Mouse (Mus musculus) limb, embryonic 11.5 days (tissue): ENCODE measurements at regions not wholly inside any gene's neighbourhood (a gene's known extent, or its start where the extent isn't known, plus 50 kb on each side); places are given as distances from the start of the nearest gene placed in this dataset.
A peak's percentile ranks its signal among the peaks of the same experiment; 100 is the strongest.

Source experiments
- ATAC-seq: fragments of 200-750 bp; cut with Nextera tagmentation; 2 replicates; pipeline ENCODE4 v1.8.0; 2017; ENCODE audit warnings: low read depth; ENCODE audit not compliant: insufficient number of reproducible peaks, low FRiP score, low TSS enrichment
- DNase-seq: peaks from one replicate; pipeline ENCODE4 v3.0.0-alpha.2; 2015; ENCODE audit warnings: low spot score
- H3K27ac ChIP-seq: fragments of 300-500 bp; sonication (generic); replicated peaks from 2 replicates; pipeline ENCODE4 v1.5.1; 2014; ENCODE audit warnings: low read depth, mild to moderate bottlenecking, low read length
- H3K27me3 ChIP-seq: fragments of 300-500 bp; sonication (generic); 2 replicates; pipeline ENCODE4 v1.6.1; 2014; ENCODE audit warnings: mild to moderate bottlenecking, low read length, mixed read lengths; ENCODE audit not compliant: control insufficient read depth, insufficient read depth
- H3K36me3 ChIP-seq: fragments of 300-500 bp; sonication (generic); 2 replicates; pipeline ENCODE4 v1.6.1; 2014; ENCODE audit warnings: mild to moderate bottlenecking, low read length, moderate library complexity, mixed read lengths; ENCODE audit not compliant: control insufficient read depth, insufficient read depth
- H3K4me1 ChIP-seq: fragments of 300-500 bp; sonication (generic); 2 replicates; pipeline ENCODE4 v1.6.1; 2014; ENCODE audit warnings: low read length, mixed read lengths; ENCODE audit not compliant: control insufficient read depth, insufficient read depth
- H3K4me2 ChIP-seq: fragments of 300-500 bp; sonication (generic); 2 replicates; pipeline ENCODE4 v1.6.1; 2014; ENCODE audit warnings: low read depth, mild to moderate bottlenecking, moderate library complexity; ENCODE audit not compliant: severe bottlenecking
- H3K4me3 ChIP-seq: fragments of 300-500 bp; sonication (generic); 2 replicates; pipeline ENCODE4 v1.5.1; 2014; ENCODE audit warnings: low read depth, low read length
- H3K9ac ChIP-seq: fragments of 300-500 bp; sonication (generic); 2 replicates; pipeline ENCODE4 v1.6.1; 2014; ENCODE audit warnings: mild to moderate bottlenecking, low read length
- H3K9me3 ChIP-seq: fragments of 300-500 bp; sonication (generic); 2 replicates; pipeline ENCODE4 v1.6.1; 2016; ENCODE audit warnings: low read length; ENCODE audit not compliant: control insufficient read depth
- WGBS: fragments of 180-500 bp; shearing (Covaris S2); extraction: QIAGEN DNeasy Blood & Tissue Kit; methylation state at CpG from one replicate; pipeline ENCODE4 v1.1.7; 2014; 5-methylcytosine and 5-hydroxymethylcytosine counted together

DNA sequence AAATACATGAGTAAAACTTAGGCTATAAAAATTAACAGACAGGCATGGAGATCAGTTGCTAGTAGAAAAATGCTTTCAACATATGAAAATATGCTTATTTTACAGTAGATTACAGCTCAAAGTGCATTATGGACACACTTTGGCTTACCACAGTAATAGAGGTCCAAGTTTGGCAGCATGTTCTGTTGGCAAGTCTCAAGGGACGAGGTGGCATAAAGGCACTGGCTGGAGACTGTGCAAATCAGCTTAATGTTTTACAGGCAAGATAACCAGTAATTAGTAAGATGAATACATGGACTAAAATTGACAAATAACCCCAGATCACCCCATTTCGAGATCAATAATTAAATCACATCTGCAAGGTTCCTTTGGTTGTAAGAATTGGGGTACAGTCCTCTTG, 68.0 kb upstream of the Tmem26 start:
- Histone ChIP-seq H3K4me2 (no peak overlapping the region), H3K27ac (no peak overlapping the region), H3K36me3 (no peaks in the 10 kb centered on the region), H3K4me1 (no peaks in the 10 kb centered on the region), H3K4me3 (no peak overlapping the region), H3K27me3 (no peaks in the 10 kb centered on the region), H3K9ac (no peak overlapping the region), H3K9me3 (no peaks in the 10 kb centered on the region)
- ATAC-seq (no peak), DNase-seq (no peak)
- WGBS = 71% methylated on average over 2 of the region's 2 CpGs

DNA sequence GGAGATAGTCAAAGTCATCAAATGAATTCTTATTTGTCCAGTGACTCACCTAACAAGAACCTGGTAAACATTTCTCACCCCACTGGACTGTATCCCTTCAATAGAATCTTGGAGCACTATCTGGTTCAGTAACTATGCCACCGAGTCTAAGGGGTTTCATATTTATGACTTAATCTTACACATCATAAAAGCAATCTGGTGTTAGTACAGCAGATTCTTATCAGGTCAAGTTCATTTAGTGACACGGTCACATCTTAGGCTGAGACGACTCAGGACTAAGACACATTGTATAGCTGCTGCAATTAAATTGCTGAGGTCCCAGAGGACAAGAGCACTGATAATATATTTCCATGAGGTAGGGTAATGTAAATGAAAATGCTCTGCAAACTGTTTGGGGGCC, 57.4 kb upstream of the Tmem26 start:
- ATAC-seq (no peak), DNase-seq (no peak)
- Histone ChIP-seq H3K9me3 (no peaks in the 10 kb centered on the region), H3K9ac (no peak overlapping the region), H3K27me3 (no peaks in the 10 kb centered on the region), H3K27ac (no peak overlapping the region), H3K4me3 (no peak overlapping the region), H3K36me3 (no peaks in the 10 kb centered on the region), H3K4me1 (no peaks in the 10 kb centered on the region), H3K4me2 (no peak overlapping the region)
- WGBS = 86% methylated on average over 3 of the region's 3 CpGs

DNA sequence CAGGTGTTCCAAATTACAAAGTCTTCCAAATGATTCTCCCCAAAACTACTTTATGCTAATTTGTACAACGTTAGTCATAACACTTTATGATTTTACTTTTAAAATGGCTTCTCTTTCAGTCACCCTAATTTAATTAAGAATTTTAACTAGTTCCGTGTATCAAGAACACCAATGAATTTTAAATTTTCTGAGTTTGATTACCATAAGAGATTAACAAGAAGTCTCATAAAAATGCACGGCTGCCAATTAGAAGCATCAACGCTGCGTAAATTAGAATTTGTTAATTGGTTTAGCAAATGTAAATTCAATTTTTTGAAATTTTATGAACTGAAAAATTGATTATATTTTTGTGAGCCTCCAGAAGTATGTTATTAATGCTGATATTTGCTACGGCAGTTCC, 54.1 kb upstream of the Tmem26 start:
- H3K27me3 ChIP-seq = no peaks in the 10 kb centered on the region
- H3K9me3 ChIP-seq = no peaks in the 10 kb centered on the region
- no peak overlapping the region for H3K9ac ChIP-seq
- no peak for DNase-seq
- 83% methylated on average over 6 of the region's 6 CpGs for WGBS
- H3K4me2 ChIP-seq = no peak overlapping the region
- ATAC-seq = no peak
- no peak overlapping the region for H3K27ac ChIP-seq
- no peaks in the 10 kb centered on the region for H3K36me3 ChIP-seq
- H3K4me1 ChIP-seq = 0 out of 2 replicates have a peak, but pooled peaks cover 3% of the 10 kb centered on the region
- H3K4me3 ChIP-seq = no peak overlapping the region

DNA sequence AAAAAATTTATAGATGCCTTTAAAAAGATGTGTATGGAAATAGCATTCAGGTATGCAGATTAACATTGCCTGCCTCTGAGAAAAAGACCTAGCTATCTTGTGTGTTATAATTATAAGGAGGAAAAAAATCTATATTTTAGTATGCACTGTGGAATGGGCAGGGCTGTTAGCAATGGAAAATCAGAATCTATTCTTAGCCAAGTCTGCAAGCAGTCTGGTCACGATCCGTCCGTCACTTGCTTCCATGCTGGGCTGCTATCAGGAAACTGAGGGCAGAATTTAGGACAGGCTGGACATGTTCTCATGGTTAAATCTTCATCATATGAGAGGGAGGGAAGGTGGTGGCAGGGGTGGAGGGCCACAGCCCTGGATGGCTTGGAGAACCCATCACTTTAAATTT, 53.5 kb upstream of the Tmem26 start:
- no peak overlapping the region for H3K9ac ChIP-seq
- H3K4me1 ChIP-seq = 0 out of 2 replicates have a peak, but pooled peaks cover 3% of the 10 kb centered on the region
- ATAC-seq (no peak), DNase-seq (no peak)
- H3K36me3 ChIP-seq = no peaks in the 10 kb centered on the region
- no peak overlapping the region for H3K4me3 ChIP-seq
- no peaks in the 10 kb centered on the region for H3K9me3 ChIP-seq
- no peak overlapping the region for H3K27ac ChIP-seq
- WGBS = 85% methylated on average over 3 of the region's 3 CpGs
- H3K4me2 ChIP-seq = no peak overlapping the region
- no peaks in the 10 kb centered on the region for H3K27me3 ChIP-seq

DNA sequence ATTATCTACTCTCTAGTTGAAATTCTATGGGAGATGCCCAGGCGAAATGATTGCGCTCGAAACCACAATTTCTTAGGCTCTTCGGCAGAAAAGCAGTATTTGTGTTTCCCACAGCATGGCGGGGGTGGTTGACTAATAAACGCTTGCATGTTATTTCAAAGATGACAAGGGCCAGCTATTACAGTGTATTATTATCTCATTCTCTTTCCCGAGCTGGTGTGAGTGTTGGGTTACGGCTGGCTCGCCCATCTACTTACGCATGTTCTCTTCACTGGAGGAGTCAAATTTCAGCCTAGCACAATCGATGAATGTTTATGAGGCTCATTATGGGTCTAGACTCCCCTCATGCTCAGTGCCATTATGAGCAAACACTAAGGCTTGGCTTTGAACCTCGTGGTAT, 51.2 kb upstream of the Tmem26 start:
- peak; percentile 60; the same call in 1 of the 2 replicates for ATAC-seq
- H3K27me3 ChIP-seq = no peaks in the 10 kb centered on the region
- no peaks in the 10 kb centered on the region for H3K9me3 ChIP-seq
- H3K9ac ChIP-seq = no peak overlapping the region
- no peak overlapping the region for H3K4me3 ChIP-seq
- peak; percentile 27 for DNase-seq
- H3K27ac ChIP-seq = no peak overlapping the region
- 0 out of 2 replicates have a peak, but pooled peaks cover 3% of the 10 kb centered on the region for H3K4me1 ChIP-seq
- H3K4me2 ChIP-seq = no peak overlapping the region
- WGBS = 51% methylated on average over 12 of the region's 12 CpGs
- no peaks in the 10 kb centered on the region for H3K36me3 ChIP-seq

DNA sequence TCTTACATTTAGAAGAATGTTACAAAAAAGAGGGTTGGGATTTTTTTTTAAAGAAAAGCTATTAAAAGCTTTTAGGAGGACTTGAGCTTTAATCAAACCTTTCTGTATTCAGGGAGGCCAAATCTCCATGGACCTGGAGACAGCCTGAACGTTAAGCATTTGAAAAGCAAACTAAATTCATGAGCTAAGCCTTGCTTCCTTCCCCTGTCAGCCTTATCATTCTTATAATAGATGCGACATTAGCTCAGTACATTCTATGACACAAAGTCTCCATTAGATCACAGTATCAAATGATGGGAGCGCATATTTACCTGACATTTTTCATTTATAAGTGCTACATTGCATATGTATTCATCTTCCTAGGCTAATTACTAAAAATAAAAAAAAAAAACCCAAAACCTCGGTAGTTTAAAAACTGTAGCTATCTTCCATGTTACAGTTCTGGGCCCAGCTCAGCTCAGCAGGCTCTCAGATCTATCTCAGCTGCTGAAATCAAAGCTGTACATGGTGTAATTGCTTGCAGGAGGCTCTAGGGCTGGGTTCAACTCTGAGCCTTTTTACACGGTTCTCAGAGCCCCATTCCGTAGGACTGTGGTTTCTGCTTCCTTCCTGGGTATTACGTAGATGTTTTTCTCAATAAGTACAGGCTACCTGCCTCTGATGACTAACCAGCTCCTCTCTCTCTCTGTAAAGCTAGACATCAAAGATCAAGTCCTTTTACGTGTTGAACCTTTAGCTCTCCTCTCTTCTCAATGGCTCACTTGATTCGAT, 50.2 kb upstream of the Tmem26 start:
- Histone ChIP-seq H3K27me3 (no peaks in the 10 kb centered on the region), H3K4me2 (no peak overlapping the region), H3K9ac (no peak overlapping the region), H3K4me3 (no peak overlapping the region), H3K9me3 (no peaks in the 10 kb centered on the region), H3K27ac (no peak overlapping the region), H3K36me3 (no peaks in the 10 kb centered on the region), H3K4me1 (0 out of 2 replicates have a peak, but pooled peaks cover 3% of the 10 kb centered on the region)
- ATAC-seq (no peak), DNase-seq (no peak)
- 75% methylated on average over 9 of the region's 9 CpGs for WGBS
